Mouse (Mus musculus): ENCODE results near the gene Gdnf. TPM values are rescaled to one million over a fixed set of nuclear protein-coding genes. Genes with fewer than 3 reads are reported as not detected.

Gdnf gene
- polyA plus RNA-seq, 1 experiment from 2014 or later = 0.30 TPM

GRCm38 (mm10) chr15:7877560-7878467, 67.2 kb downstream of the Gdnf start:
- 79% methylated on average over 22 of the region's 22 CpGs for WGBS
- H3K9me3 ChIP-seq = no peaks in the 10 kb centered on the region
- H3K4me3 ChIP-seq = no peak overlapping the region
- peaks cover 8% of the 10 kb centered on the region; the same call in 1 of the 2 replicates for H3K36me3 ChIP-seq
- DNase-seq (ENCODE audit: low spot score) = no peak
- H3K27me3 ChIP-seq (ENCODE audit: insufficient read depth, poor library complexity, severe bottlenecking) = no peaks in the 10 kb centered on the region
- H3K4me1 ChIP-seq = peaks cover 5% of the 10 kb centered on the region; the same call in 1 of the 2 replicates
- H3K27ac ChIP-seq = no peak overlapping the region

DNA sequence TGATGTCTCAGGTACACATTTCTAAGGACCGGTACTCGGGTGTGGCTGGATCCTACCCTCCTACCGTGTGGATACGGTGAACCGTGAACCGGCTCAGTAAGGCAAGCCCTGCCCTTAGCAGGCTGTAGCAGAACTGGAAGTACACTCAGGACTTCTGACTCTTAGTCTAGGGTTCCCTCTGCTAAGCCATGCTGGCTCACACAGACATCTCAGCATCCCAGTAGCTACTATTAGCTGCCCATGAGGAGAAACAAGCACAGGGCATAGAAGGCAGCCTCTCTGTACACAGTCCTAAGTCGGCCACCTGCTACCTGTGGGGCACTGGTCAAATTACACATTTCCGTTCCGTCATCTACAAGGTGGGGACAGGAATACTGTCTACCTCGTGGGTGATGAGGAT, 68.2 kb downstream of the Gdnf start:
- H3K9me3 ChIP-seq = no peaks in the 10 kb centered on the region

GRCm38 (mm10) chr15:7879956-7880355, 69.3 kb downstream of the Gdnf start:
- Histone ChIP-seq H3K4me1 (peaks cover 5% of the 10 kb centered on the region; the same call in 1 of the 2 replicates), H3K27me3 (ENCODE audit: insufficient read depth, poor library complexity, severe bottlenecking) (no peaks in the 10 kb centered on the region), H3K4me3 (no peak overlapping the region), H3K27ac (no peak overlapping the region), H3K36me3 (peaks cover 15% of the 10 kb centered on the region; the same call in 1 of the 2 replicates), H3K9me3 (no peaks in the 10 kb centered on the region)
- 81% methylated on average over 7 of the region's 7 CpGs for WGBS
- DNase-seq (ENCODE audit: low spot score) = no peak

More for the DNA sequence above, 68.2 kb downstream of the Gdnf start:
- Histone ChIP-seq H3K27me3 (ENCODE audit: insufficient read depth, poor library complexity, severe bottlenecking) (no peaks in the 10 kb centered on the region), H3K36me3 (peaks cover 13% of the 10 kb centered on the region; the same call in 1 of the 2 replicates), H3K4me3 (no peak overlapping the region), H3K27ac (no peak overlapping the region), H3K4me1 (peaks cover 5% of the 10 kb centered on the region; the same call in 1 of the 2 replicates)
- no peak for DNase-seq (ENCODE audit: low spot score)
- WGBS = 90% methylated on average over 10 of the region's 10 CpGs

DNA sequence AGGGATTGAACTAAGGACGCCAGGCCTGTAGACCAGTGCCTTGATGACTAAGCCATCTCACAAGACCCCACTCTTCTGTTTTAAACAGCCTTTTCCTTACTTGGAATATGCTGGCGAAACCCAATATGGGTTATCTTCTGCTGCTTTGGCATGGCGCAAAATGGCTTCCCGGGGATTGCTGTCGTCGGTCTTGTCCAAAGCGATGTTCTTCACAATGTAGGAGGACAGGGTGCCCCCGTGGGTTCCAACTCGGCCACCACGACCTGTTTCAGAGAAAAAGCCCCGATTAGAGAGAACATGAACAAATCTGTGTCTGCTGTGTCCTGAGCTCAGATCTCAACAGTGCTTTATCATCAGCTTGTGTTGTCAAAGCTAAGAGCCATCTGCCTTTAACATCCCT, 73.5 kb downstream of the Gdnf start:
- DNase-seq (ENCODE audit: low spot score) = no peak
- H3K27me3 ChIP-seq (ENCODE audit: insufficient read depth, poor library complexity, severe bottlenecking) = no peaks in the 10 kb centered on the region
- 92% methylated on average over 11 of the region's 11 CpGs for WGBS
- H3K36me3 ChIP-seq = peaks cover 15% of the 10 kb centered on the region; the same call in 1 of the 2 replicates
- H3K27ac ChIP-seq = no peak overlapping the region
- no peak overlapping the region for H3K4me3 ChIP-seq
- H3K4me1 ChIP-seq = peaks cover 4% of the 10 kb centered on the region; the same call in 1 of the 2 replicates
- H3K9me3 ChIP-seq = no peaks in the 10 kb centered on the region

DNA sequence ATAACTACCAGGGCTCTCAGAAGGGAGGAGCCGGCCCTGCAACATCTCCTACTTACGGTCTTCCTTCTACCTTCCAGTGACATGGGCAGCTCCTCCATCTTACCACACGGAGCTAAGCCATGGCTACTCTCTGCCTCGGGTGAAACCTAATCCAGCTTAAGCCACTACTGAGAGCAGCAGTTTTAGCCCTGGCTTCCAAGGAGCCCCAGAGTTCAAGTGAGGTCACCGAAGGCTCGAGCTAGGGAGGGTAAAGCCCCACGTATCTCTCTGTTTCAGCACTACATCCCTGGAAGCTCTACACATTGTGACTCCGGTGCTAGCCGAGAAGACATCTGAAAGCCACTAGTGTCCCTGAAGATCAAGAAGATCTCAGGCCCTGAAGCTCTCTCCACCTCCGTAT, 74.5 kb downstream of the Gdnf start:
- WGBS = 64% methylated on average over 10 of the region's 10 CpGs
- no peak for DNase-seq (ENCODE audit: low spot score)
- Histone ChIP-seq H3K36me3 (peaks cover 15% of the 10 kb centered on the region; the same call in 1 of the 2 replicates), H3K27me3 (ENCODE audit: insufficient read depth, poor library complexity, severe bottlenecking) (no peaks in the 10 kb centered on the region), H3K4me3 (no peak overlapping the region), H3K27ac (no peak overlapping the region), H3K4me1 (peaks cover 8% of the 10 kb centered on the region), H3K9me3 (no peaks in the 10 kb centered on the region)

GRCm38 (mm10) chr15:7886591-7886990, 75.9 kb downstream of the Gdnf start:
- Histone ChIP-seq H3K36me3 (peaks cover 13% of the 10 kb centered on the region; the same call in 1 of the 2 replicates), H3K9me3 (no peaks in the 10 kb centered on the region), H3K4me1 (peaks cover 18% of the 10 kb centered on the region), H3K27me3 (ENCODE audit: insufficient read depth, poor library complexity, severe bottlenecking) (no peaks in the 10 kb centered on the region), H3K27ac (no peak overlapping the region), H3K4me3 (no peak overlapping the region)
- WGBS = 82% methylated on average over 8 of the region's 8 CpGs
- DNase-seq (ENCODE audit: low spot score) = no peak

All from heart, embryonic 10.5 days (tissue).